Mouse (Mus musculus): ENCODE measurements around the gene St7.

GRCm38 (mm10) chr6:17681810-17682209, 10.9 kb upstream of the St7 start:
- TF ChIP-seq CTCF (IDR thresholded peaks at IDR 0.05) (no peak), EP300 (IDR thresholded peaks at IDR 0.05) (no peak)

Data from lung, postnatal 0 days (tissue).